In the genomic region with DNA sequence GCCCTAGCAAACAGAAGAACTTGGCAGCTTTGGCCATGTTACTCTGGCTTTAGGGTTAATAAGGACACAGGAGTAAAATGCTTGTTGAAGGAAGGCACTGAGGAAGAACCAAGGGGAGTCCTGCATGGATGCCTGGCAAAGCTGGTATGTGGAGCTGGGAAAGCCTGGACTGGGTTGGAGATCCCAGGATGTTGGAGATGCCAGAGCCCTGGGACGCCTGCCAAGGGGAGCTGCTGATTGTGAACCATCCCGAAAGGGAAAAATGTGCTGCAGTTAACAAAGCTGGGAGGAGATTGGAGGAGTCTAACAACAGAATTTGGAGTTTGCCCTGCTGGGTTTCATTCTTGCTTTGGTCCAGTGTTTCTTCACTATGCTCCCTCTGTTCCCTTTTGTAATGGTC, we compare ENCODE assay signal across 8 mouse cellular contexts.
DNase-seq lines count a peak whose midpoint lies in the region; ATAC-seq and TF ChIP-seq lines count a peak whose summit lies in the region.

No protein-coding gene starts in this region.

- peaks cover 2% of the 10 kb centered on the region for H3K36me3 ChIP-seq in kidney, adult 2 months (ENCODE audit: control insufficient read depth, insufficient read depth, low read length)
- no peaks in the 10 kb centered on the region for H3K36me3 ChIP-seq in kidney, embryonic 14.5 days (ENCODE audit: control insufficient read depth, insufficient read depth, low read length)
- H3K36me3 ChIP-seq in stomach, postnatal 0 days (ENCODE audit: control insufficient read depth, insufficient read depth, low read length), result no peaks in the 10 kb centered on the region; the same call in 1 of the 2 replicates

- no peak for ATAC-seq in kidney, embryonic 14.5 days (ENCODE audit: low FRiP score, low TSS enrichment)
- ATAC-seq in stomach, postnatal 0 days (ENCODE audit: low FRiP score, low TSS enrichment), result no peak
- ATAC-seq in erythroblast, adult 5-6 weeks (replicated peaks; ENCODE audit: low FRiP score, poor library complexity, severe bottlenecking), result no peak

- no peak for TF ChIP-seq POLR2A in kidney, adult 2 months (IDR thresholded peaks at IDR 0.05; ENCODE audit: low read depth, low read length)

- no peak overlapping the region for H3K4me3 ChIP-seq in kidney, adult 2 months (ENCODE audit: insufficient read depth, low read depth, low read length)
- no peak overlapping the region for H3K4me3 ChIP-seq in kidney, embryonic 14.5 days (ENCODE audit: low read length)
- H3K4me3 ChIP-seq in stomach, postnatal 0 days (ENCODE audit: low read depth, low read length), result no peak overlapping the region

- H3K4me1 ChIP-seq in kidney, adult 2 months (ENCODE audit: control insufficient read depth, insufficient read depth, low read length), result peaks cover 7% of the 10 kb centered on the region
- H3K4me1 ChIP-seq in kidney, embryonic 14.5 days (ENCODE audit: control insufficient read depth, insufficient read depth, low read length), result no peaks in the 10 kb centered on the region
- H3K4me1 ChIP-seq in stomach, postnatal 0 days (replicated peaks; ENCODE audit: control insufficient read depth, insufficient read depth), result no peaks in the 10 kb centered on the region

- TF ChIP-seq CTCF in kidney, adult 2 months (conservative IDR thresholded peaks at IDR 0.05; ENCODE audit: insufficient read depth, insufficient read length, low read depth, low read length), result no peak
- TF ChIP-seq CTCF in stomach, postnatal 0 days (IDR thresholded peaks at IDR 0.05; ENCODE audit: low read depth), result no peak

- 34% methylated on average over 2 of the region's 2 CpGs for WGBS in kidney, adult 2 months
- WGBS in kidney, embryonic 14.5 days, result 84% methylated on average over 2 of the region's 2 CpGs
- WGBS in stomach, postnatal 0 days, result 51% methylated on average over 2 of the region's 2 CpGs

- TF ChIP-seq EP300 in stomach, postnatal 0 days (optimal IDR thresholded peaks at IDR 0.05), result no peak

- peak overlapping the region; percentile 93; the same call in 1 of the 2 replicates for H3K27ac ChIP-seq in kidney, adult 2 months (ENCODE audit: insufficient read depth, low read depth, low read length)
- no peak overlapping the region for H3K27ac ChIP-seq in kidney, embryonic 14.5 days (ENCODE audit: low read depth, low read length)
- no peak overlapping the region for H3K27ac ChIP-seq in stomach, postnatal 0 days (replicated peaks)

- no peaks in the 10 kb centered on the region for H3K27me3 ChIP-seq in kidney, adult 2 months (replicated peaks; ENCODE audit: control insufficient read depth, insufficient read depth, low read length)
- H3K27me3 ChIP-seq in kidney, embryonic 14.5 days (ENCODE audit: control insufficient read depth, insufficient read depth, low read length), result no peaks in the 10 kb centered on the region
- H3K27me3 ChIP-seq in stomach, postnatal 0 days (ENCODE audit: control insufficient read depth, insufficient read depth, low read length), result no peaks in the 10 kb centered on the region

- no peak overlapping the region for H3K4me2 ChIP-seq in kidney, embryonic 14.5 days (replicated peaks; ENCODE audit: low read depth, low read length)
- H3K4me2 ChIP-seq in stomach, postnatal 0 days (replicated peaks; ENCODE audit: low read depth), result no peak overlapping the region

- no peak overlapping the region for H3K9ac ChIP-seq in kidney, embryonic 14.5 days (ENCODE audit: low read depth, low read length)
- H3K9ac ChIP-seq in stomach, postnatal 0 days (ENCODE audit: low read length), result no peak overlapping the region

- peak; percentile 97 for DNase-seq in kidney, adult 2 months
- peak; percentile 80 for DNase-seq in adrenal gland, postnatal 25 days
- peak; percentile 80 to 83 for DNase-seq in heart, adult 18-20 months
- DNase-seq in layer of hippocampus, adult 18-20 months (ENCODE audit: low spot score in 2 of 2), result peak; percentile 22 to 70
- peak; percentile 40 for DNase-seq in stomach, postnatal 0 days (ENCODE audit: low spot score)
- DNase-seq in c-Kit-positive CD71-positive TER-119-positive erythroid progenitor cells, embryonic 14.5 days (ENCODE audit: low spot score), result no peak

- H3K9me3 ChIP-seq in kidney, embryonic 14.5 days (ENCODE audit: control insufficient read depth, low read length), result no peaks in the 10 kb centered on the region
- no peaks in the 10 kb centered on the region for H3K9me3 ChIP-seq in stomach, postnatal 0 days (ENCODE audit: control insufficient read depth, low read length)
